Mouse (Mus musculus): Measurements from ENCODE around the gene Plcd3. TPM values are rescaled to one million over a fixed set of nuclear protein-coding genes. Genes with fewer than 3 reads are reported as not detected.

Gene Plcd3
- 6.5 and 7.6 TPM in 2 replicates for polyA plus RNA-seq (2015; fragmentation: Nextera tagmentation; extraction: Ambion mirVana)

- Histone ChIP-seq H3K4me3 (peak within 1 kb of the TSS; percentile 68), H3K4me1 (peaks cover 49% of the 10 kb centered on the region), H3K27ac (peak within 1 kb of the TSS; percentile 57), H3K4me2 (peak within 1 kb of the TSS; percentile 92), H3K9ac (peak within 1 kb of the TSS; percentile 63), H3K9me3 (no peaks in the 10 kb centered on the region), H3K27me3 (peaks cover 13% of the 10 kb centered on the region; the same call in 1 of the 2 replicates), H3K36me3 (0 out of 2 replicates have a peak, but pooled peaks cover 3% of the 10 kb centered on the region)
- WGBS = under 1% methylated on average over 34 of the region's 34 CpGs
- ATAC-seq (ENCODE audit: insufficient number of reproducible peaks, low FRiP score, low TSS enrichment, low read depth) = peak; percentile 41
Observed at GRCm38 (mm10) chr11:103101481-103101865, at the start of gene Plcd3, which contains the start of gene Acbd4. Gene Plcd3, minus strand, starts transcription at chr11:103101658. Gene Acbd4, plus strand, starts transcription at chr11:103101682.

- Histone ChIP-seq H3K36me3 (no peaks in the 10 kb centered on the region), H3K9me3 (no peaks in the 10 kb centered on the region), H3K4me3 (no peak overlapping the region), H3K4me2 (no peak overlapping the region), H3K27me3 (no peaks in the 10 kb centered on the region), H3K27ac (no peak overlapping the region), H3K4me1 (peaks cover under 1% of the 10 kb centered on the region; the same call in 1 of the 2 replicates), H3K9ac (no peak overlapping the region)
- WGBS = 90% methylated on average over 4 of the region's 4 CpGs
- ATAC-seq (ENCODE audit: insufficient number of reproducible peaks, low FRiP score, low TSS enrichment, low read depth) = no peak
Observed at GRCm38 (mm10) chr11:103149771-103150170, 48.3 kb upstream of the Plcd3 start.

DNA sequence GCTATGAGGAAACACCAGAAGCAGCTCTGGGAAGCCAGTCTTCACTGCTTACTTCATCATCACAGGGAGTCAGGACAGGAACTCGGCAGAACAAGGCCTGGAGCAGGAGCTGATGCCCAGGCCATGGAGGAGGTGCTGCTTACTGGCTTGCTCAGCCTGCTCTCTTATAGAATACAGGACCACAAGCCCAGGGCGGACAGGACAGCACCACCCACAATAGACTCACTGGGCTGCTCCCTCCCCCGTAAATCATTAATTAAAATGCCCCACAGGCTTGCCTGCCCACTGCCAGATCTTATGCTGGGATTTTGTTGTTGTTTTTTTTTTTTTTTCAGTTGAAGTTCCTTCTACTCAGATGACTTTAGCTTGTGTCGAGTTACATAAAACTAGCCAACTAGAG, 46.3 kb upstream of the Plcd3 start:
- Histone ChIP-seq H3K27ac (no peak overlapping the region), H3K9me3 (no peaks in the 10 kb centered on the region), H3K9ac (no peak overlapping the region), H3K4me3 (no peak overlapping the region), H3K4me1 (peaks cover 6% of the 10 kb centered on the region), H3K4me2 (no peak overlapping the region), H3K27me3 (no peaks in the 10 kb centered on the region), H3K36me3 (no peaks in the 10 kb centered on the region)
- 51% methylated on average over 4 of the region's 4 CpGs for whole genome bisulfite sequencing
- no peak for ATAC-seq (ENCODE audit: insufficient number of reproducible peaks, low FRiP score, low TSS enrichment, low read depth)

GRCm38 (mm10) chr11:103146386-103146785, 44.9 kb upstream of the Plcd3 start:
- no peak overlapping the region for H3K9ac ChIP-seq
- WGBS = 87% methylated on average over 4 of the region's 4 CpGs
- H3K4me2 ChIP-seq = no peak overlapping the region
- no peak overlapping the region for H3K27ac ChIP-seq
- peaks cover 19% of the 10 kb centered on the region for H3K4me1 ChIP-seq
- H3K27me3 ChIP-seq = no peaks in the 10 kb centered on the region
- no peaks in the 10 kb centered on the region for H3K9me3 ChIP-seq
- ATAC-seq (ENCODE audit: insufficient number of reproducible peaks, low FRiP score, low TSS enrichment, low read depth) = no peak
- H3K36me3 ChIP-seq = no peaks in the 10 kb centered on the region
- no peak overlapping the region for H3K4me3 ChIP-seq

GRCm38 (mm10) chr11:103144309-103145285, 43.1 kb upstream of the Plcd3 start:
- Histone ChIP-seq H3K4me3 (no peak overlapping the region), H3K27me3 (no peaks in the 10 kb centered on the region), H3K9me3 (no peaks in the 10 kb centered on the region), H3K9ac (no peak overlapping the region), H3K36me3 (peaks cover 2% of the 10 kb centered on the region; the same call in 1 of the 2 replicates), H3K27ac (0 out of 2 replicates have a peak overlapping the region, but pooled peaks have one; percentile 14), H3K4me1 (peaks cover 30% of the 10 kb centered on the region), H3K4me2 (no peak overlapping the region)
- 33% methylated on average over 12 of the region's 12 CpGs for WGBS
- ATAC-seq (ENCODE audit: insufficient number of reproducible peaks, low FRiP score, low TSS enrichment, low read depth) = no peak

- peaks cover 30% of the 10 kb centered on the region for H3K4me1 ChIP-seq
- H3K27me3 ChIP-seq = no peaks in the 10 kb centered on the region
- H3K9me3 ChIP-seq = no peaks in the 10 kb centered on the region
- H3K4me2 ChIP-seq = peak overlapping the region; percentile 31
- peak overlapping the region; percentile 26 for H3K4me3 ChIP-seq
- ATAC-seq (ENCODE audit: insufficient number of reproducible peaks, low FRiP score, low TSS enrichment, low read depth) = peak; percentile 52
- 24% methylated on average over 8 of the region's 8 CpGs for WGBS
- H3K9ac ChIP-seq = no peak overlapping the region
- peaks cover 17% of the 10 kb centered on the region for H3K36me3 ChIP-seq
- peak overlapping the region; percentile 83 for H3K27ac ChIP-seq
Observed at GRCm38 (mm10) chr11:103142441-103143182, 41.2 kb upstream of the Plcd3 start.

- no peak overlapping the region for H3K9ac ChIP-seq
- peaks cover 17% of the 10 kb centered on the region for H3K36me3 ChIP-seq
- H3K4me2 ChIP-seq = no peak overlapping the region
- ATAC-seq (ENCODE audit: insufficient number of reproducible peaks, low FRiP score, low TSS enrichment, low read depth) = no peak
- no peak overlapping the region for H3K4me3 ChIP-seq
- peak overlapping the region; percentile 83 for H3K27ac ChIP-seq
- H3K27me3 ChIP-seq = no peaks in the 10 kb centered on the region
- WGBS = 53% methylated on average over 1 of the region's 1 CpGs
- no peaks in the 10 kb centered on the region for H3K9me3 ChIP-seq
- peaks cover 30% of the 10 kb centered on the region for H3K4me1 ChIP-seq
Observed at GRCm38 (mm10) chr11:103141944-103142255, 40.4 kb upstream of the Plcd3 start.

DNA sequence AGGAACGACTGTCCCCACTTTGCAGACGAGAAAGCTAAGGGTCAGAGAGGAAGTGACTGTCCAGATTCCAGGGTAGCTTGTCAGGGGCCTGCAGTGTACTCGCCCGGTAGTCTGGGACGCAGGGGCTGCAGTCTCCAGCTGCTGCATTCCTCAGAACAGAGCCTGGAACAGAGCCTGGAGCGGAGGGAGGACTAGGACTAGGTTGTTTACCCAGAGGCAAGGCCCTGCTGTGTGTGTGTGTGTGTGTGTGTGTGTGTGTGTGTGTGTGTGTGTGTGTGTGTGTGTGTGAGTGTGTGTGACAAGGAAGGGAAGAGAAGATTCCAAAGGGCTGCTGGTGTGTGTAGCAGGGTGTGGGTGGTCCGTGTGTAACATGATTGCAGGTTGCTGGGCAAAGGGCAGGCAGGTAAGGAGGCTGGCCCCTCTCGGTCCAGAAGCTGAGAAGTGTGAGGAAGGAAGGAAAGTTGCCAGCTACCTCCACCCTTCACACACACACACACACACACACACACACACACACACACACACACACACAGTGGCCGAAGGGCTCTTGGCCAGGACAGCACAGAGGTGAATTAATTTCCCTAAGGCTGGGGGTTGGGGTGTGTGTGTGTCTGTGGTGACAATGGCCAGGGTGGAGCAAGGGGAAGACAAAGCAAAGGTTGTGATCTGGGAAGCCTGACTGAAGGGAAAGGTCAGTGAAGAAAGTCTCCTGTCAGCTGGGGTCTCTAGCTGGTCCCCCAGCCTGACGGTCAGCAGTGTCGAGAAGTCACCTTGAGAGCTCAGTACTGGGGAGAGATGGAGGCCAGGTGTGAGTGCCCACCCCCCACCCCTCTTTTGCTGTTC, 39.9 kb upstream of the Plcd3 start:
- Histone ChIP-seq H3K4me1 (peaks cover 30% of the 10 kb centered on the region), H3K27me3 (no peaks in the 10 kb centered on the region), H3K36me3 (peaks cover 17% of the 10 kb centered on the region), H3K9me3 (no peaks in the 10 kb centered on the region), H3K27ac (peak overlapping the region; percentile 83), H3K9ac (no peak overlapping the region), H3K4me3 (no peak overlapping the region), H3K4me2 (no peak overlapping the region)
- no peak for ATAC-seq (ENCODE audit: insufficient number of reproducible peaks, low FRiP score, low TSS enrichment, low read depth)
- 28% methylated on average over 11 of the region's 11 CpGs for WGBS

GRCm38 (mm10) chr11:103140763-103141100, 39.3 kb upstream of the Plcd3 start:
- peaks cover 30% of the 10 kb centered on the region for H3K4me1 ChIP-seq
- H3K27me3 ChIP-seq = no peaks in the 10 kb centered on the region
- ATAC-seq (ENCODE audit: insufficient number of reproducible peaks, low FRiP score, low TSS enrichment, low read depth) = no peak
- H3K9ac ChIP-seq = no peak overlapping the region
- 44% methylated on average over 6 of the region's 6 CpGs for WGBS
- H3K4me3 ChIP-seq = no peak overlapping the region
- no peak overlapping the region for H3K4me2 ChIP-seq
- peak overlapping the region; percentile 83 for H3K27ac ChIP-seq
- H3K9me3 ChIP-seq = no peaks in the 10 kb centered on the region
- peaks cover 17% of the 10 kb centered on the region for H3K36me3 ChIP-seq

GRCm38 (mm10) chr11:103139951-103140762, 38.7 kb upstream of the Plcd3 start:
- Histone ChIP-seq H3K4me1 (peaks cover 30% of the 10 kb centered on the region), H3K27me3 (no peaks in the 10 kb centered on the region), H3K9ac (no peak overlapping the region), H3K9me3 (no peaks in the 10 kb centered on the region), H3K27ac (peak overlapping the region; percentile 83), H3K4me3 (no peak overlapping the region), H3K36me3 (peaks cover 17% of the 10 kb centered on the region), H3K4me2 (no peak overlapping the region)
- no peak for ATAC-seq (ENCODE audit: insufficient number of reproducible peaks, low FRiP score, low TSS enrichment, low read depth)
- WGBS = 83% methylated on average over 14 of the region's 14 CpGs

Data from limb, embryonic 15.5 days (tissue).